Mouse (Mus musculus) liver, embryonic 12.5 days (tissue): Measurements from ENCODE around the gene Olfr1176. TPM values are rescaled to one million over a fixed set of nuclear protein-coding genes. Genes with fewer than 3 reads are reported as not detected.

ENCODE experiments used
- ATAC-seq: fragments of 200-750 bp; cut with Nextera tagmentation; 2 replicates; pipeline ENCODE4 v1.8.0; 2017; ENCODE audit warnings: moderate number of reproducible peaks, mild to moderate bottlenecking, moderate library complexity
- H3K27ac ChIP-seq: fragments of 300-500 bp; sonication (generic); 2 replicates; pipeline ENCODE4 v1.5.1; 2016; ENCODE audit warnings: mild to moderate bottlenecking
- H3K27me3 ChIP-seq: fragments of 300-500 bp; sonication (generic); replicated peaks from 2 replicates; pipeline ENCODE4 v1.6.1; 2016; ENCODE audit warnings: mild to moderate bottlenecking, moderate library complexity
- H3K36me3 ChIP-seq: fragments of 300-500 bp; sonication (generic); 2 replicates; pipeline ENCODE4 v1.6.1; 2016; ENCODE audit warnings: mild to moderate bottlenecking, moderate library complexity
- H3K4me1 ChIP-seq: fragments of 300-500 bp; sonication (generic); 2 replicates; pipeline ENCODE4 v1.6.1; 2016
- H3K4me2 ChIP-seq: fragments of 300-500 bp; sonication (generic); 2 replicates; pipeline ENCODE4 v1.6.1; 2016; ENCODE audit warnings: mild to moderate bottlenecking, moderate library complexity
- H3K4me3 ChIP-seq: fragments of 300-500 bp; sonication (generic); 2 replicates; pipeline ENCODE4 v1.5.1; 2016; ENCODE audit warnings: mild to moderate bottlenecking, moderate library complexity
- H3K9ac ChIP-seq: fragments of 300-500 bp; sonication (generic); 2 replicates; pipeline ENCODE4 v1.6.1; 2016; ENCODE audit warnings: mild to moderate bottlenecking, moderate library complexity
- H3K9me3 ChIP-seq: fragments of 300-500 bp; sonication (generic); replicated peaks from 2 replicates; pipeline ENCODE4 v1.6.1; 2016; ENCODE audit warnings: mild to moderate bottlenecking, moderate library complexity
- WGBS: fragments of 180-500 bp; shearing (Covaris S2); methylation state at CpG from one replicate; pipeline ENCODE4 v1.1.7; 2016; ENCODE audit not compliant: insufficient replicate concordance; 5-methylcytosine and 5-hydroxymethylcytosine counted together
- polyA plus RNA-seq: library from polyadenylated mRNA; unstranded; fragments of >200 nt; fragmentation: Nextera tagmentation; extraction: Ambion mirVana; gene quantifications from 2 replicates; pipeline ENCODE4 v1.2.1, GENCODE M21; 2016

Gene Olfr1176
- not detected in 2 replicates for polyA plus RNA-seq

DNA sequence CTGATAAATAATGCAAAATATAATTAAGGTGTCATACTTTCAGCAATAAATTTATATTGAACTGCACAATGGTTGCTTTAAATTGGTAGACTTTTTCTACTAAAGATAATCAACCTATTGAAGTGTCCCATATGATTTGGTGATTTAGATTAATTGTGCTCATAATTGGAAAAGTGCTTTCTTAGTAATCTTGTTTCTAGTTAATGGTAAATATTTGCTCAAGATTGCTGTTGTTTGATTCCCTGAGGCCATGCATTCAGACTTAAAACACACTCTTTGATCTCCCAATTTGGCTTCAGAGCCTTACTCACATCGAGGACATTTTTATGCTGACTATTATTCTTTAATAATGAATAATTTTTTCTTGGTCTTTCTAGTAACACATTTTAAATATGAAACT, at the start of gene Olfr1176:
Olfr1176 (plus strand) TSS at position 301 of the 400 bp plus-strand sequence.
- H3K27me3 ChIP-seq: no peaks in the 10 kb centered on the region
- 52% methylated on average over 1 of the region's 1 CpGs for WGBS
- no peak for ATAC-seq

DNA sequence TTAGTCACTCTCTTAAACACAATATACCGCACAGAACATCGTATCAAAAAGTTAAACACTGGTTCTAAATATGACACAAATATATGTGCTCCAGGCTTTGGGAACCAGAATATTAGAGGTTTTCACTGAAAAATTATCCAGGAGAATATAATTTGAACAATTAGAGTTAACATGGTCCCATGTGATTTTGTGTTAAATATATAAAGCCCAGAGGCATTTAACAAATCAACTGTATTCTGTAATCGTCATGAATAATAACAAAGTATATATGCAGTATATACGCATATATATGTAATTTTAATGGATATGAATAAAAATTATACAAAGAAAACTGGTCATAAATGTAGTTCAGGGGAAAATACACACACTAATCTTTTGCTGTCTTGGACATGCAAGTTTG, 21.5 kb upstream of the Olfr1176 start, which contains the start of gene Olfr1174-ps:
Olfr1174-ps (minus strand) TSS at position 101 of the 400 bp plus-strand sequence.
- no peak within 1 kb of the TSS for H3K9ac ChIP-seq
- H3K9me3 ChIP-seq: no peaks in the 10 kb centered on the region
- H3K36me3 ChIP-seq: no peaks in the 10 kb centered on the region
- no peak within 1 kb of the TSS for H3K4me3 ChIP-seq
- no peaks in the 10 kb centered on the region for H3K27me3 ChIP-seq
- no peaks in the 10 kb centered on the region for H3K4me1 ChIP-seq
- H3K4me2 ChIP-seq: no peak within 1 kb of the TSS
- H3K27ac ChIP-seq: no peak within 1 kb of the TSS
- WGBS: 79% methylated on average over 4 of the region's 4 CpGs
- no peak for ATAC-seq

More for the DNA sequence above, at the start of gene Olfr1176:
- no peak within 1 kb of the TSS for H3K27ac ChIP-seq
- H3K4me1 ChIP-seq: no peaks in the 10 kb centered on the region
- no peaks in the 10 kb centered on the region for H3K9me3 ChIP-seq
- no peak within 1 kb of the TSS for H3K4me3 ChIP-seq
- no peak within 1 kb of the TSS for H3K4me2 ChIP-seq
- H3K9ac ChIP-seq: no peak within 1 kb of the TSS
- H3K36me3 ChIP-seq: no peaks in the 10 kb centered on the region

DNA sequence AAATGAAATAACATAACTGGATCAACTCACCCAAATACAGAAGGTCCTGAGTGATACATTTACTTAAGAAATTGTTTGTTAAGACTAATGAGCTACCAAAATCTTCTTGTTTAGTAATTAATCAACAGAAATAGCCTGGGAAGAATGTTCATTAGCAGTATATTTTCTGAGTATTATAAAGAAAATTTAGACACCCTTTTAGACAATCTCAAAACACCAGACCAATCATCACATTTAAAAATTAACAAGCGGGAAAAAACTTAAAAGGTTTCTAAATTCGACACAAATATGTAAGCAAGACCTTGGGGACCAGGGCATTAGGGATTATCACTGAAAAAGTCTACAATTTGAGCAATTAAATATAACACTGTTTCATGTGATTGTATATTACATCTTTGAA, 9.4 kb upstream of the Olfr1176 start, which contains the start of gene Olfr1175-ps:
Olfr1175-ps (minus strand) TSS at position 101 of the 400 bp plus-strand sequence.
- Histone ChIP-seq H3K27me3 (no peaks in the 10 kb centered on the region), H3K27ac (no peak within 1 kb of the TSS), H3K9me3 (no peaks in the 10 kb centered on the region), H3K4me2 (no peak within 1 kb of the TSS), H3K4me1 (no peaks in the 10 kb centered on the region), H3K4me3 (no peak within 1 kb of the TSS), H3K9ac (no peak within 1 kb of the TSS), H3K36me3 (no peaks in the 10 kb centered on the region)
- WGBS: 63% methylated on average over 2 of the region's 2 CpGs
- no peak for ATAC-seq

DNA sequence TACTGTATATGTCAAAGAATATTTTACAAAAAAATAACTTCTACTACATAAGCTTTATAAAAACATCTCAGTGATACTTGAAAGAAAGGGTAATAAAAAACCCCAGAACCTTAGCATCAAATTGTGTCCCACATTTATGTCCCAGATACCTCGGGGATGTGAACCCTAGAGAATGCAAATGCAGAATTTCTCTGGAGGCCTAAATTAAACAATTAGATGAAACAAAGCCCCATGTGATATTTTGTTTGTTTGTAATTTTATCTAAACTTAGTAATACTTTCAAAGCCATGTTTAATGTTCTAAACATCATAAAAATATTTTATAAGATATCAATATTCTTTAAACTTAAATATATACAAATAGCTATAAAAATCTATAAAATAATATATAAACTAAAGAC, 9.9 kb downstream of the Olfr1176 start, which contains the start of gene Olfr1177-ps:
Olfr1177-ps (minus strand) TSS at position 101 of the 400 bp plus-strand sequence.
- H3K9me3 ChIP-seq: no peaks in the 10 kb centered on the region

DNA sequence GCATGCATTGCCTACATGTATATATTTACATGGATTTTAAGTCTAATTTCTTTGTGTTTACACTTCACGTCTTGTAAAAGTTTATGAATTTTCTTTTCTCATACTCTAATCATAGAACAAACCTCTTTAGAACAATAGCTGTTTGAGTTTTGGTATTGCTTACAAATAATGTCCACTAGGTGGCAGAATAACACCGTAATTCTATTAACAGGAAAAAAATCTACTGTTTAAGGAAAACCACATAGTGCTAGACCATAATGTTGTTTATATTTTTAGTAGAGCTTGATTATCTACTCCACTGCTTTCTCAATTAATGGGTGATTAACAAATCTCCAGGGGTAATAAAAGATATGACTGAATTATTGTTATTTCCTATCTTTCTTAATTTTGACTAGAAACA, 19.8 kb downstream of the Olfr1176 start:
- H3K36me3 ChIP-seq: no peaks in the 10 kb centered on the region
- 2% methylated on average over 2 of the region's 2 CpGs for WGBS

More for the DNA sequence above, 9.9 kb downstream of the Olfr1176 start, which contains the start of gene Olfr1177-ps:
- H3K4me1 ChIP-seq: no peaks in the 10 kb centered on the region
- no peak within 1 kb of the TSS for H3K27ac ChIP-seq
- no peaks in the 10 kb centered on the region for H3K36me3 ChIP-seq
- H3K4me2 ChIP-seq: no peak within 1 kb of the TSS
- 58% methylated on average over 1 of the region's 1 CpGs for WGBS
- H3K9ac ChIP-seq: no peak within 1 kb of the TSS
- no peak for ATAC-seq
- no peak within 1 kb of the TSS for H3K4me3 ChIP-seq
- no peaks in the 10 kb centered on the region for H3K27me3 ChIP-seq

DNA sequence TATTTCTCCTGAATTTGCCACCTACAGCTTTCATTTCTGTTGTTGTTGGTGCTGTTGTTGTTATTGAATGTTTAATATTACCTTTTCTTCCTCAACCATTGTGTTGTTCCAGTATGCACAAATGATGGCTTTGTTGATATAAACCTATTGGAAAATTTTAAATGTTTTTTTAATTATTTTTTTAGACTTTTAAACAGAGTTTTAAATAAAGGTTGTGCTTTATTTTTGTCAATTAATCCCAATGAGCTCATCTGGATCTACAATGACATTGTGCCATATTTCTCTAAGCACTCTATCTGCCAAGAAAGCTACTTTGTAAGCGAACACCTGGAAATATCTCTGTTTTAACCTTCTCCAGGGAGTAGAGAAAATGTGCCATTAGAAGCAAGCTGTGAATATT, 50.2 kb downstream of the Olfr1176 start, which contains the start of gene Olfr1178:
Olfr1178 (plus strand) TSS at position 301 of the 400 bp plus-strand sequence.
- H3K4me2 ChIP-seq: no peak within 1 kb of the TSS
- H3K4me3 ChIP-seq: no peak within 1 kb of the TSS
- H3K9ac ChIP-seq: no peak within 1 kb of the TSS
- 55% methylated on average over 1 of the region's 1 CpGs for whole genome bisulfite sequencing
- H3K27me3 ChIP-seq: no peaks in the 10 kb centered on the region
- no peak for ATAC-seq
- H3K27ac ChIP-seq: no peak within 1 kb of the TSS
- H3K36me3 ChIP-seq: no peaks in the 10 kb centered on the region
- 0 out of 2 replicates have a peak, but pooled peaks cover 3% of the 10 kb centered on the region for H3K9me3 ChIP-seq
- H3K4me1 ChIP-seq: no peaks in the 10 kb centered on the region

More for the DNA sequence above, 19.8 kb downstream of the Olfr1176 start:
- Histone ChIP-seq H3K9ac (no peak overlapping the region), H3K27me3 (no peaks in the 10 kb centered on the region), H3K4me2 (no peak overlapping the region), H3K4me3 (no peak overlapping the region), H3K27ac (no peak overlapping the region), H3K4me1 (no peaks in the 10 kb centered on the region), H3K9me3 (no peaks in the 10 kb centered on the region)
- no peak for ATAC-seq

Other genes starting within 250 kb of the Olfr1176 start
- not detected in 2 replicates for gene Olfr1164, start 242.8 kb upstream of the Olfr1176 start, polyA plus RNA-seq
- not detected in 2 replicates for gene Olfr1166, start 208.4 kb upstream of the Olfr1176 start, polyA plus RNA-seq
- not detected in 2 replicates for gene Olfr1167, start 181.5 kb upstream of the Olfr1176 start, polyA plus RNA-seq
- not detected in 2 replicates for gene Olfr1168, start 154.8 kb upstream of the Olfr1176 start, polyA plus RNA-seq
- gene Olfr1170, start 108.4 kb upstream of the Olfr1176 start, polyA plus RNA-seq: not detected in 2 replicates
- not detected in 2 replicates for gene Olfr1173, start 56.8 kb upstream of the Olfr1176 start, polyA plus RNA-seq
- gene Olfr1174-ps, start 21.6 kb upstream of the Olfr1176 start, polyA plus RNA-seq: not detected in 2 replicates
- not detected in 2 replicates for gene Olfr1175-ps, start 9.5 kb upstream of the Olfr1176 start, polyA plus RNA-seq
- gene Olfr1177-ps, start 9.8 kb downstream of the Olfr1176 start, polyA plus RNA-seq: not detected in 2 replicates
- gene Olfr1178, start 50.3 kb downstream of the Olfr1176 start, polyA plus RNA-seq: not detected in 2 replicates
- gene Olfr1179, start 69.7 kb downstream of the Olfr1176 start, polyA plus RNA-seq: not detected in 2 replicates
- gene Olfr1180, start 82.4 kb downstream of the Olfr1176 start, polyA plus RNA-seq: not detected in 2 replicates
- not detected in 2 replicates for gene Olfr1181, start 89.5 kb downstream of the Olfr1176 start, polyA plus RNA-seq
- not detected in 2 replicates for gene Gm13757, start 112.4 kb downstream of the Olfr1176 start, polyA plus RNA-seq
- not detected in 2 replicates for gene Olfr1183, start 118.1 kb downstream of the Olfr1176 start, polyA plus RNA-seq
- not detected in 2 replicates for gene Olfr1184, start 146.9 kb downstream of the Olfr1176 start, polyA plus RNA-seq
- gene Olfr1185-ps1, start 156.6 kb downstream of the Olfr1176 start, polyA plus RNA-seq: not detected in 2 replicates
- gene Olfr1186, start 181.8 kb downstream of the Olfr1176 start, polyA plus RNA-seq: not detected in 2 replicates
- not detected in 2 replicates for gene Olfr1188, start 220.2 kb downstream of the Olfr1176 start, polyA plus RNA-seq
- not detected in 2 replicates for gene Olfr1189, start 249.7 kb downstream of the Olfr1176 start, polyA plus RNA-seq